Mouse (Mus musculus) kidney, postnatal 0 days (tissue): Measurements from ENCODE around the gene Rbm38. TPM values are rescaled to one million over a fixed set of nuclear protein-coding genes. Genes with fewer than 3 reads are reported as not detected.
A peak's percentile ranks its signal among the peaks of the same experiment; 100 is the strongest.

Experiments
- ATAC-seq: fragments of 200-750 bp; cut with Nextera tagmentation; replicated peaks from 2 replicates; pipeline ENCODE4 v1.8.0; 2017; ENCODE audit warnings: low read depth, moderate number of reproducible peaks, moderate TSS enrichment, moderate library complexity; ENCODE audit not compliant: low FRiP score
- DNase-seq: peaks from one replicate; pipeline ENCODE4 v3.0.0-alpha.2; 2016; ENCODE audit warnings: low spot score
- H3K27ac ChIP-seq: fragments of 300-500 bp; sonication (generic); 2 replicates; pipeline ENCODE4 v1.5.1; 2014; ENCODE audit warnings: mild to moderate bottlenecking
- H3K27me3 ChIP-seq: fragments of 300-500 bp; sonication (generic); 2 replicates; pipeline ENCODE4 v1.6.1; 2014; ENCODE audit warnings: low read length, mixed read lengths; ENCODE audit not compliant: insufficient read depth
- H3K36me3 ChIP-seq: fragments of 300-500 bp; sonication (generic); 2 replicates; pipeline ENCODE4 v1.6.1; 2014; ENCODE audit warnings: low read length, mixed read lengths; ENCODE audit not compliant: insufficient read depth
- H3K4me1 ChIP-seq: fragments of 300-500 bp; sonication (generic); replicated peaks from 2 replicates; pipeline ENCODE4 v1.6.1; 2014; ENCODE audit warnings: antibody characterized with exemption, low read length, mixed read lengths; ENCODE audit not compliant: insufficient read depth
- H3K4me2 ChIP-seq: fragments of 300-500 bp; sonication (generic); 2 replicates; pipeline ENCODE4 v1.6.1; 2014; ENCODE audit warnings: mild to moderate bottlenecking, low read length, moderate library complexity, mixed read lengths
- H3K4me3 ChIP-seq: fragments of 300-500 bp; sonication (generic); replicated peaks from 2 replicates; pipeline ENCODE4 v1.5.1; 2014; ENCODE audit warnings: low read depth, low read length
- H3K9ac ChIP-seq: fragments of 300-500 bp; sonication (generic); 2 replicates; pipeline ENCODE4 v1.6.1; 2014; ENCODE audit warnings: low read depth, low read length
- H3K9me3 ChIP-seq: fragments of 300-500 bp; sonication (generic); replicated peaks from 2 replicates; pipeline ENCODE4 v1.6.1; 2016; ENCODE audit warnings: low read length, inconsistent platforms, mixed read lengths
- CTCF ChIP-seq: IDR thresholded peaks from 2 replicates; pipeline ENCODE4 v1.5.1; 2016; ENCODE audit warnings: antibody characterized with exemption, low read depth, mild to moderate bottlenecking, moderate library complexity
- WGBS: fragments of 180-500 bp; shearing (Covaris S2); extraction: QIAGEN DNeasy Blood & Tissue Kit; methylation state at CpG from one replicate; pipeline ENCODE4 v1.1.7; 2014; 5-methylcytosine and 5-hydroxymethylcytosine counted together
- polyA plus RNA-seq: library from polyadenylated mRNA; unstranded; fragments of >200 nt; fragmentation: Nextera tagmentation; extraction: Ambion mirVana; gene quantifications from 2 replicates; pipeline ENCODE4 v1.2.1, GENCODE M21; 2015

The Rbm38 gene
- polyA plus RNA-seq, 1 experiment from 2014 or later = 20.9 TPM

DNA sequence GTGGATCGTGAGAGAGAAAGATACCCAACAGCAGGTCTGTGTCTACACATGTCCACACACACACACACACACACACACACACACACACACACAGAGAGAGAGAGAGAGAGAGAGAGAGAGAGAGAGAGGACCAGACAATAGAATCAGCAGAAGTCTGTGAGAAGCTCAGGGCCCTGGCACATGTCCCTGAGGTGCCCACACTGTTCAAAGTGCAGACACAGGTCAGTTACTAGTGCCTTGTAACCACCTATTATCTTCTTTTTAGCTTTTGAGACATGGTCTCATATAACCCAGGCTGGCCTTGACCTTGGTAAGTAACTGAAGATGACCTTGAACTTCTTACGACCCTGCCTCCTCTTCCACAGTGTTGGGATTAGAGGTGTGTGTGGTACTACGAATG, 28.9 kb downstream of the Rbm38 start:
- ATAC-seq = no peak
- 75% methylated on average over 3 of the region's 3 CpGs for WGBS
- no peak overlapping the region for H3K4me2 ChIP-seq
- H3K9ac ChIP-seq = no peak overlapping the region
- H3K27ac ChIP-seq = no peak overlapping the region
- no peak for DNase-seq
- TF ChIP-seq CTCF = no peak
- no peaks in the 10 kb centered on the region for H3K27me3 ChIP-seq
- 0 out of 2 replicates have a peak, but pooled peaks cover 4% of the 10 kb centered on the region for H3K4me1 ChIP-seq
- H3K9me3 ChIP-seq = no peaks in the 10 kb centered on the region
- no peaks in the 10 kb centered on the region for H3K36me3 ChIP-seq
- H3K4me3 ChIP-seq = no peak overlapping the region

DNA sequence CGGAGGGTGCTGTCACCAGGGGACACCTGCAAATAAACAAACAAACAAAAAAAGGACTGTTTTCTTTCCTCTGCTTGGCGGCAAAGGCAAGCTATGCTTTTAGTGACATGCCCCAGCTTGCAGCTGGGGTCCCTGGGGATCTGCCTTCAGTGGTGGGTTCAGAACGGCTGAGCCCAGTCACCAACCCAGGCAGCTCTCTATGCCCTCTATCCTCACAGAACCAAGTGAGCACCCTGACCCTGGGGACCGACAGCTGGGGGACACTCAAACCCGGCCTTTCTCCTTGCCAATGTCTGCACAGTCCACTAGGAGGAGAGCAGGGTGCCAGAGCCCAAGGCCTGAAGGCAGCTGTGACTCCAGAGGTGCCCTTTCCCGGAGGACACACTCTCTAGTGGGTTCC, 29.5 kb downstream of the Rbm38 start:
- H3K4me3 ChIP-seq = no peak overlapping the region
- TF ChIP-seq CTCF = 0 out of 2 replicates have a peak, but pooled peaks have one; percentile 10
- no peaks in the 10 kb centered on the region for H3K4me1 ChIP-seq
- WGBS = 59% methylated on average over 6 of the region's 6 CpGs
- DNase-seq = no peak
- no peaks in the 10 kb centered on the region for H3K27me3 ChIP-seq
- no peak overlapping the region for H3K27ac ChIP-seq
- H3K36me3 ChIP-seq = no peaks in the 10 kb centered on the region
- no peak for ATAC-seq
- H3K4me2 ChIP-seq = no peak overlapping the region
- no peak overlapping the region for H3K9ac ChIP-seq
- H3K9me3 ChIP-seq = no peaks in the 10 kb centered on the region

DNA sequence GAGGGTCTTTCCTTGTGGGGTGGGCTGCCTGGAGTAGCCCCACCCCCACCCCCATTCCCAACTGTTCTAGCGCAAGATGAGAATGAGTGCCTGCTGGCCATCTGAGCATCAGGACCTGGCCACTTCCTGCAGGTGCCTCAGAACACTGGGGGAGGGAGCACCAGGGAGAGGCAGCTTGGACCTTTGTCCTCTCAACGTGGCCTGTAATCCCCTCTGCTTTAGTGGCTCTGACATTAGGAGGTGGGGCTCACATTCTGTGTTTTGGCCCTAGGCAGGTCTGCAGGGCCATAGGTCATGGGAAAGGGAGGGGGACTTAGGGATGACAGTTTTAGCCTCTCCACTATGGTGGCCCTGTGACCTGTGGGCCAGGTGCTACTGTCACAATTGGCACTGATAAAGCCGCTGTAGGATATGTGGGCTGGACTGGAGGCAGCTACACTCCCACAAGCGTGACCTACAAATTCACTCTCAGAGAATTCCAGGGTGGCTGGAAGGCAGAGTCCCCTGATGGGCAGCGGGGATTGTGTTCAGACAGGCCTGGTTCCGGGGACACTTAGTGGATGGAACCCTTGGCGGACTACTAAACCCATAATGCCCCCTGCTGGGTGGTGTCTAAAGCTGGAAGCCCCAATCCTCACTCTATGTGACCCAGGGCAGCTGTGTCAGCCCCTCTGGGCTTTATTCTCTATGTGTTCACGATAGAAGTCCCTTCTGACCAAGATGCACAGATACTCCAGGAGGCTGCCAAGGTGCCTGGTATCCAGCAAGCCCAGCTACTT, 30.5 kb downstream of the Rbm38 start:
- no peaks in the 10 kb centered on the region for H3K9me3 ChIP-seq
- 0 out of 2 replicates have a peak, but pooled peaks have one; percentile 8 for ATAC-seq

DNA sequence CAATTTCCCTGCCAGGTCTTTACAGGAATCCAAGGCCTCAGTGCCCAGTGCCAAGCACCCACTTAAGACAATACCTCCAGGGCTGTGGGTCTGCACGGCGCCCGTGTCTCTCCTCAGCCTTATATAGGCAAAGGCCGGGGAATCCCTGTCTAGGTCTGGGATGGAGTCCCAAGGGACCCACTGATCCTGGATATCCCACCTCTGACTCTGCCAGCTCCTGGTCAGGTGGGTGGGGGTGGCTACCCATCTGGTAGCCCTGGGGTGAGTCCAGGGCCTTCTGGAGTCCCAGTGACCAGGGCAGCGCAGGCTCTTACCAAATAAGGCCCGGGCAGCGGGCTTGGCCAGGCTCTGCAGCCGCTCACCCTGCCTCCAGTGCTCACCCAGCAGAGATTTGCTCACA, 32.6 kb downstream of the Rbm38 start:
- 95% methylated on average over 8 of the region's 8 CpGs for WGBS
- H3K9me3 ChIP-seq = no peaks in the 10 kb centered on the region
- ATAC-seq = no peak
- no peak overlapping the region for H3K4me3 ChIP-seq
- DNase-seq = no peak
- no peak overlapping the region for H3K9ac ChIP-seq
- H3K4me2 ChIP-seq = no peak overlapping the region
- no peaks in the 10 kb centered on the region for H3K27me3 ChIP-seq
- H3K27ac ChIP-seq = no peak overlapping the region
- H3K4me1 ChIP-seq = no peaks in the 10 kb centered on the region
- TF ChIP-seq CTCF = no peak
- H3K36me3 ChIP-seq = no peaks in the 10 kb centered on the region

More for the DNA sequence above, 30.5 kb downstream of the Rbm38 start:
- no peak overlapping the region for H3K27ac ChIP-seq
- no peak overlapping the region for H3K4me2 ChIP-seq
- WGBS = 50% methylated on average over 8 of the region's 8 CpGs
- no peaks in the 10 kb centered on the region for H3K36me3 ChIP-seq
- peak; percentile 30 for TF ChIP-seq CTCF
- no peak overlapping the region for H3K4me3 ChIP-seq
- H3K4me1 ChIP-seq = no peaks in the 10 kb centered on the region
- DNase-seq = no peak
- no peaks in the 10 kb centered on the region for H3K27me3 ChIP-seq
- H3K9ac ChIP-seq = no peak overlapping the region

DNA sequence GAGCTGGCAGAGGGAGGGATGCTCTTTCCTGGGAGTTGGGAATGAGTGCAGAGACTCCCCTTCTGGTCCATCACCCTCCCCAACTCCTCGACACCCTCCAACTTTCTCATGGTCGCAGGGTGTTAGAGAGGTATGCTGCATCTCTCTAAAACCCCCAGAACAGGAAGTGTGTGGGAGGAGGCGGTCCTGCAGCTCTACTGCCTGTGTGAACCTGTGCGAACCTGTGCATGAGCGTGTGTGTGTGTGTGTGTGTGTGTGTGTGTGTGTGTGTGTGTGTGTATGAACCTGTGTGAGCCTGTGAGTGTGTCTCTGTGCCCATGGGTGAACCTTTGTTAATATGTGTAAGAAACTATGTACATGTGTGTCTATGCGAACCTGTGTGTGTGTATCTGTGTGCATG, 33.5 kb downstream of the Rbm38 start:
- Histone ChIP-seq H3K9ac (no peak overlapping the region), H3K36me3 (no peaks in the 10 kb centered on the region), H3K4me2 (no peak overlapping the region), H3K4me3 (no peak overlapping the region), H3K9me3 (no peaks in the 10 kb centered on the region), H3K27ac (no peak overlapping the region), H3K27me3 (no peaks in the 10 kb centered on the region), H3K4me1 (no peaks in the 10 kb centered on the region)
- ATAC-seq (no peak), DNase-seq (no peak)
- 61% methylated on average over 6 of the region's 6 CpGs for WGBS
- no peak for TF ChIP-seq CTCF

DNA sequence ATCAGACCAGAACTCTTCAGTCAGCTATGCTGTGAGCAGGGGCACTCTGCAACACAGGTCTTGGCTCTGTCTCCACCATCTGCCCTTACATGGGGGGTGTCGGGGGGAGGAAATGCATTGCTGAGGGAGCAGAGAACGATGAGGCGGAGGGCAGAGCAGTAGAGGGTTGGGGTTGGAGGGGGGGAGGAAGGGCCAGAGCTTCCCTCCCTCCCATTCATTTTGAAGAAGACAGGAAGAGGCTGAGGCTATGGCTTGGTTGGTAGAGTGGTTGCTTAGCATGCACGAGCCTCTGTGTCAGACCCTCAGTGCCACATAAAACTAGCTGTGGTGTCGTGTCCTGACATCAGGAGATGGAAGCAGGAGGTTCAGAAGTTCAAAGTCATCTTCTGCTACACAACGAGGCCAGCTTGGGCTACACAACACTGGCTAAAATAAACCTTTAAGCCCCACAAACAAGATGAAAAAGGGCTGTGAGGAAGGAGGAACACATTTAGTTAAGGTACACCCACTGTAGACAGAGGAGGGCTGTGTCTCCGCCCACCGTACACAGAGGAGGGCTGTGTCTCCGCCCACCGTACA, 36.1 kb downstream of the Rbm38 start:
- DNase-seq (no peak), ATAC-seq (no peak)
- Histone ChIP-seq H3K36me3 (no peaks in the 10 kb centered on the region), H3K9ac (no peak overlapping the region), H3K27me3 (no peaks in the 10 kb centered on the region), H3K27ac (no peak overlapping the region), H3K4me1 (no peaks in the 10 kb centered on the region), H3K4me3 (no peak overlapping the region), H3K4me2 (no peak overlapping the region), H3K9me3 (no peaks in the 10 kb centered on the region)
- no peak for TF ChIP-seq CTCF
- WGBS = 79% methylated on average over 10 of the region's 10 CpGs
